Mouse (Mus musculus): ENCODE measurements around the gene 2810408A11Rik.

- no peak for TF ChIP-seq CTCF (IDR thresholded peaks at IDR 0.05; ENCODE audit: low read depth, low read length)
- no peak for TF ChIP-seq EP300 (IDR thresholded peaks at IDR 0.05; ENCODE audit: insufficient read depth, low read depth, low read length)
- no peak for TF ChIP-seq POLR2A (IDR thresholded peaks at IDR 0.05; ENCODE audit: insufficient read depth, low read length)
These were observed 28.9 kb upstream of the 2810408A11Rik start for GRCm38 (mm10) chr11:69929712-69930111.
